Mouse (Mus musculus): ENCODE results near the gene Igf2bp2. TPM values are rescaled to one million over a fixed set of nuclear protein-coding genes. Genes with fewer than 3 reads are reported as not detected.
A peak's percentile ranks its signal among the peaks of the same experiment; 100 is the strongest.

The Igf2bp2 gene
- polyA plus RNA-seq, 1 experiment, result 12.2 TPM

- Histone ChIP-seq H3K27me3 (ENCODE audit: control insufficient read depth, insufficient read depth, insufficient read length) (no peaks in the 10 kb centered on the region), H3ac (ENCODE audit: control insufficient read depth, insufficient read length) (no peak overlapping the region), H3K79me2 (ENCODE audit: control insufficient read depth, insufficient read depth) (no peaks in the 10 kb centered on the region), H3K4me2 (ENCODE audit: low read depth) (no peak overlapping the region), H3K4me3 (no peak overlapping the region), H3K36me3 (ENCODE audit: control insufficient read depth, insufficient read depth) (no peaks in the 10 kb centered on the region)
- TF ChIP-seq E2F4 (IDR thresholded peaks at IDR 0.05; ENCODE audit: insufficient read depth) (no peak), REST (IDR thresholded peaks at IDR 0.05; ENCODE audit: insufficient read depth, insufficient read length) (no peak), SRF (IDR thresholded peaks at IDR 0.05; ENCODE audit: control insufficient read depth, insufficient read length, low read depth) (no peak), POLR2AphosphoS2 (IDR thresholded peaks at IDR 0.05; ENCODE audit: insufficient read length, low read depth) (no peak), MAX (IDR thresholded peaks at IDR 0.05; ENCODE audit: low read depth) (no peak)
These were observed 5.6 kb upstream of the Igf2bp2 start for GRCm38 (mm10) chr16:22168731-22169130.

- TF ChIP-seq POLR2A (IDR thresholded peaks at IDR 0.05; ENCODE audit: insufficient read length, low read depth) (no peak), CEBPB (IDR thresholded peaks at IDR 0.05; ENCODE audit: insufficient read depth, poor library complexity, severe bottlenecking) (no peak), TCF12 (IDR thresholded peaks at IDR 0.05; ENCODE audit: insufficient read depth, poor library complexity, severe bottlenecking) (no peak), SRF (IDR thresholded peaks at IDR 0.05; ENCODE audit: control insufficient read depth, insufficient read length, low read depth) (no peak), E2F4 (IDR thresholded peaks at IDR 0.05; ENCODE audit: insufficient read depth) (no peak), MYOD1 (IDR thresholded peaks at IDR 0.05; ENCODE audit: control insufficient read depth in 1 of 3, insufficient read length in 2 of 3, low read depth in 2 of 3) (no peak), MYOG (IDR thresholded peaks at IDR 0.05; ENCODE audit: control insufficient read depth in 1 of 3, insufficient read depth in 1 of 3, insufficient read length in 2 of 3, low read depth in 2 of 3) (no peak), REST (IDR thresholded peaks at IDR 0.05; ENCODE audit: insufficient read depth, insufficient read length) (no peak), MAX (IDR thresholded peaks at IDR 0.05; ENCODE audit: low read depth) (no peak), TCF3 (IDR thresholded peaks at IDR 0.05; ENCODE audit: insufficient read length, low read depth) (no peak), POLR2AphosphoS2 (IDR thresholded peaks at IDR 0.05; ENCODE audit: insufficient read length, low read depth) (no peak), USF1 (IDR thresholded peaks at IDR 0.05; ENCODE audit: low read depth) (no peak)
- Histone ChIP-seq H3K79me2 (ENCODE audit: control insufficient read depth, insufficient read depth) (peaks cover 19% of the 10 kb centered on the region), H3K4me2 (ENCODE audit: low read depth) (no peak overlapping the region), H3K27me3 (ENCODE audit: control insufficient read depth, insufficient read depth, insufficient read length) (no peaks in the 10 kb centered on the region), H3ac (ENCODE audit: control insufficient read depth, insufficient read length) (no peak overlapping the region), H3K4me3 (no peak overlapping the region), H3K36me3 (ENCODE audit: control insufficient read depth, insufficient read depth) (no peaks in the 10 kb centered on the region)
These were observed 2.5 kb upstream of the Igf2bp2 start for GRCm38 (mm10) chr16:22165556-22165955.

- Histone ChIP-seq H3K36me3 (ENCODE audit: control insufficient read depth, insufficient read depth) (no peaks in the 10 kb centered on the region), H3K79me2 (ENCODE audit: control insufficient read depth, insufficient read depth) (peaks cover 30% of the 10 kb centered on the region), H3K4me3 (peak overlapping the region; percentile 95), H3K27me3 (ENCODE audit: control insufficient read depth, insufficient read depth, insufficient read length) (no peaks in the 10 kb centered on the region), H3ac (ENCODE audit: control insufficient read depth, insufficient read length) (no peak overlapping the region), H3K4me2 (ENCODE audit: low read depth) (peak overlapping the region; percentile 90)
- TF ChIP-seq POLR2AphosphoS2 (IDR thresholded peaks at IDR 0.05; ENCODE audit: insufficient read length, low read depth), result no peak
- TF ChIP-seq USF1 (IDR thresholded peaks at IDR 0.05; ENCODE audit: low read depth), result no peak
- no peak for TF ChIP-seq MAX (IDR thresholded peaks at IDR 0.05; ENCODE audit: low read depth)
- no peak for TF ChIP-seq REST (IDR thresholded peaks at IDR 0.05; ENCODE audit: insufficient read depth, insufficient read length)
- no peak for TF ChIP-seq POLR2A (IDR thresholded peaks at IDR 0.05; ENCODE audit: insufficient read length, low read depth)
- TF ChIP-seq TCF3 (IDR thresholded peaks at IDR 0.05; ENCODE audit: insufficient read length, low read depth), result no peak
- TF ChIP-seq E2F4 (IDR thresholded peaks at IDR 0.05; ENCODE audit: insufficient read depth), result no peak
- TF ChIP-seq TCF12 (IDR thresholded peaks at IDR 0.05; ENCODE audit: insufficient read depth, poor library complexity, severe bottlenecking), result no peak
- no peak for TF ChIP-seq CEBPB (IDR thresholded peaks at IDR 0.05; ENCODE audit: insufficient read depth, poor library complexity, severe bottlenecking)
- TF ChIP-seq MYOD1 (IDR thresholded peaks at IDR 0.05; ENCODE audit: control insufficient read depth in 1 of 3, insufficient read length in 2 of 3, low read depth in 2 of 3), result no peak
- no peak for TF ChIP-seq MYOG (IDR thresholded peaks at IDR 0.05; ENCODE audit: control insufficient read depth in 1 of 3, insufficient read depth in 1 of 3, insufficient read length in 2 of 3, low read depth in 2 of 3)
- no peak for TF ChIP-seq SRF (IDR thresholded peaks at IDR 0.05; ENCODE audit: control insufficient read depth, insufficient read length, low read depth)
These were observed 1.3 kb upstream of the Igf2bp2 start for GRCm38 (mm10) chr16:22164446-22164845.

GRCm38 (mm10) chr16:22163456-22163851 lies 355 bp upstream of the Igf2bp2 start:
- no peaks in the 10 kb centered on the region for H3K36me3 ChIP-seq (ENCODE audit: control insufficient read depth, insufficient read depth)
- H3K4me2 ChIP-seq (ENCODE audit: low read depth), result peak overlapping the region; percentile 90
- TF ChIP-seq MYOD1 (IDR thresholded peaks at IDR 0.05; ENCODE audit: control insufficient read depth in 1 of 3, insufficient read length in 2 of 3, low read depth in 2 of 3) (no peak), E2F4 (IDR thresholded peaks at IDR 0.05; ENCODE audit: insufficient read depth) (no peak), USF1 (IDR thresholded peaks at IDR 0.05; ENCODE audit: low read depth) (no peak), TCF12 (IDR thresholded peaks at IDR 0.05; ENCODE audit: insufficient read depth, poor library complexity, severe bottlenecking) (no peak), CEBPB (IDR thresholded peaks at IDR 0.05; ENCODE audit: insufficient read depth, poor library complexity, severe bottlenecking) (no peak), POLR2AphosphoS2 (IDR thresholded peaks at IDR 0.05; ENCODE audit: insufficient read length, low read depth) (no peak), POLR2A (IDR thresholded peaks at IDR 0.05; ENCODE audit: insufficient read length, low read depth) (no peak), MYOG (IDR thresholded peaks at IDR 0.05; ENCODE audit: control insufficient read depth in 1 of 3, insufficient read depth in 1 of 3, insufficient read length in 2 of 3, low read depth in 2 of 3) (no peak), SRF (IDR thresholded peaks at IDR 0.05; ENCODE audit: control insufficient read depth, insufficient read length, low read depth) (no peak), TCF3 (IDR thresholded peaks at IDR 0.05; ENCODE audit: insufficient read length, low read depth) (no peak), MAX (IDR thresholded peaks at IDR 0.05; ENCODE audit: low read depth) (no peak), REST (IDR thresholded peaks at IDR 0.05; ENCODE audit: insufficient read depth, insufficient read length) (no peak)
- peaks cover 40% of the 10 kb centered on the region for H3K79me2 ChIP-seq (ENCODE audit: control insufficient read depth, insufficient read depth)
- H3K27me3 ChIP-seq (ENCODE audit: control insufficient read depth, insufficient read depth, insufficient read length), result no peaks in the 10 kb centered on the region
- H3K4me3 ChIP-seq, result peak overlapping the region; percentile 95
- peak overlapping the region; percentile 90 for H3ac ChIP-seq (ENCODE audit: control insufficient read depth, insufficient read length)
